Mouse (Mus musculus): ENCODE measurements around the gene Ifit1bl1.
"Not testable (repeated sequence)": the region's sequence is repeated elsewhere in the genome, so short reads cannot be mapped to it uniquely, and the experiment has no call there.

The Ifit1bl1 gene

GRCm38 (mm10) chr19:34601888-34602287, at the start of gene Ifit1bl1:
Gene Ifit1bl1, minus strand, starts transcription at chr19:34601956.
- DNase-seq = not testable (repeated sequence)

- no peak for DNase-seq
Measured at GRCm38 (mm10) chr19:34650997-34651396, 49.2 kb upstream of the Ifit1bl1 start.

GRCm38 (mm10) chr19:34650276-34650675, 48.5 kb upstream of the Ifit1bl1 start:
- DNase-seq = no peak

GRCm38 (mm10) chr19:34647630-34648029, 45.9 kb upstream of the Ifit1bl1 start:
- not testable (repeated sequence) for DNase-seq

GRCm38 (mm10) chr19:34642616-34643015, 40.9 kb upstream of the Ifit1bl1 start:
- DNase-seq = no peak

GRCm38 (mm10) chr19:34640623-34641022, 38.9 kb upstream of the Ifit1bl1 start, which contains the start of the genes Ifit1bl2 and Ifit1:
Gene Ifit1bl2, minus strand, starts transcription at chr19:34640743.
Gene Ifit1, plus strand, starts transcription at chr19:34640871.
- no peak for DNase-seq

GRCm38 (mm10) chr19:34636933-34637557, 35.3 kb upstream of the Ifit1bl1 start:
- peak; percentile 40 for DNase-seq

- DNase-seq = no peak
Measured at GRCm38 (mm10) chr19:34633484-34633883, 31.7 kb upstream of the Ifit1bl1 start.

GRCm38 (mm10) chr19:34631487-34631886, 29.7 kb upstream of the Ifit1bl1 start:
- no peak for DNase-seq

- DNase-seq = no peak
Measured at GRCm38 (mm10) chr19:34627496-34627895, 25.7 kb upstream of the Ifit1bl1 start.

GRCm38 (mm10) chr19:34624663-34625062, 22.9 kb upstream of the Ifit1bl1 start:
- DNase-seq = no peak

GRCm38 (mm10) chr19:34623781-34624180, 22.0 kb upstream of the Ifit1bl1 start:
- no peak for DNase-seq

- no peak for DNase-seq
Measured at GRCm38 (mm10) chr19:34620871-34621270, 19.1 kb upstream of the Ifit1bl1 start.

- DNase-seq = not testable (repeated sequence)
Measured at GRCm38 (mm10) chr19:34612243-34613001, 10.7 kb upstream of the Ifit1bl1 start.

GRCm38 (mm10) chr19:34610118-34610517, 8.4 kb upstream of the Ifit1bl1 start:
- not testable (repeated sequence) for DNase-seq

GRCm38 (mm10) chr19:34607237-34608051, 5.7 kb upstream of the Ifit1bl1 start, which contains the start of gene Ifit3b:
Gene Ifit3b, plus strand, starts transcription at chr19:34607970.
- not testable (repeated sequence) for DNase-seq

- DNase-seq = no peak
Measured at GRCm38 (mm10) chr19:34605472-34605871, 3.7 kb upstream of the Ifit1bl1 start.

GRCm38 (mm10) chr19:34599250-34599649, 2.5 kb downstream of the Ifit1bl1 start:
- DNase-seq = not testable (repeated sequence)

- no peak for DNase-seq
Measured at GRCm38 (mm10) chr19:34598341-34598740, 3.4 kb downstream of the Ifit1bl1 start.

GRCm38 (mm10) chr19:34596811-34597210, 4.9 kb downstream of the Ifit1bl1 start:
- no peak for DNase-seq

GRCm38 (mm10) chr19:34594523-34594922, 7.2 kb downstream of the Ifit1bl1 start:
- DNase-seq = not testable (repeated sequence)

- no peak for DNase-seq
Measured at GRCm38 (mm10) chr19:34593456-34593855, 8.3 kb downstream of the Ifit1bl1 start.

- no peak for DNase-seq
Measured at GRCm38 (mm10) chr19:34588959-34589358, 12.8 kb downstream of the Ifit1bl1 start.
